11 mouse cellular contexts compared by ENCODE assay signal in the genomic region with DNA sequence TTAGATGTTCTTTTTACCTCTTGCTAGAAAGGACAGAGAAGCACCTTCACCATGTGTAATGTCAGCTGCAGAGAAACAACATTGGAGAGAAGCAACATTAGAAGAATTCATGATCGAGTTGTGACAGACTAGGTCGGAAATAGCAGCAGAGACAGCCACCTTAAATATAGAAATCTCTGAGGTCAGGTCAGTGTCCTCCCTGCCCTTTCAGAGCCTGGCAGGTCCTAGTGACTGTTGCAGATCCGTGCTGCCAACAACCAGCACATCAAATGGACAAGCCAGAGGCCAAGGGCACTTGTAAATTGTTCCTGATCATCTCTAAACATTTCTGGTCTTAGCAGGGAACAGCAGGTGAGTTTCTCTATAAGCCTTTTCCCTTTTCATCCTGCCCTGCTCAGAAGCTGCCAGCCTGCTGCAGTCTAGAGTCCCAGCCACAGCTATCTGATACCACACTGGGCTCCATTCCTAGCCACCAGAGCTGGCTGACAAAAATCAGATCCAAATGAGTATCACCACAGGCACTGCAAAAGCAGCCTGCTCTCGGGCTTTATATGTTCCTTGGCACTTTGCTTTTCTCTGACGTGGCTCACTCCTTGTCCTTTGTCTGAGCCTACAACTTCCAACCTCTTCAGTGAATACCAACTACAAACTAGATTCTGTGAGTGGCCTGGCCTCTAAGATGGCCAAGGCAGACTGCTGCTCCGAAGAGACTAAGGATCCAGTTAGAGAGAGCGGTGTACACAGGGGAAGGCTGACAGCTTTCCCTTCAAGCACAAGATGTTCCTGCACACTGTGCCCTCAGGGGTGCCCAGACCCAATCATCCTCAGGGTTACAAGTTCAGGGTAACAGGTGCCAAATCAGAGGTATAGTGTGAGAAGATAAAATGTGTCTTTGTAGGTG.
A peak's percentile ranks its signal among the peaks of the same experiment; 100 is the strongest.
DNase-seq lines count a peak whose midpoint lies in the region; ATAC-seq and TF ChIP-seq lines count a peak whose summit lies in the region.
"Had no signal": no experiment of that assay in that cellular context is flagged by ENCODE, and none has a peak within 500 bp of the region (broad histone marks: within the 10 kb centered on the region; RNA-seq: fewer than 3 reads in every experiment).

No protein-coding gene starts in this region.

- WGBS in midbrain, embryonic 12.5 days = 47% methylated on average over 7 of the region's 7 CpGs

- no peak overlapping the region for H3K4me2 ChIP-seq in midbrain, embryonic 12.5 days (replicated peaks)

- H3K9me3 ChIP-seq in midbrain, embryonic 12.5 days = no peaks in the 10 kb centered on the region

- no peaks in the 10 kb centered on the region; the same call in 1 of the 2 replicates for H3K27me3 ChIP-seq in midbrain, embryonic 12.5 days

- intact Hi-C loops in heart, postnatal 25 days (cut with DNase I) = no loop called here
- intact Hi-C loops in gastrocnemius, postnatal 14 days (cut with DNase I; ENCODE audit: low total_unique reads) = no loop called here

- ATAC-seq in midbrain, embryonic 12.5 days (ENCODE audit: low FRiP score, low read depth) = peak; percentile 50

- no peak overlapping the region for H3K9ac ChIP-seq in midbrain, embryonic 12.5 days (replicated peaks)
- H3K9ac ChIP-seq: liver, embryonic 14.5 days had no signal

- H3K4me1 ChIP-seq in midbrain, embryonic 12.5 days = peaks cover 14% of the 10 kb centered on the region

- peak; percentile 92 for DNase-seq in heart, adult 11 months
- DNase-seq in heart, postnatal 25 days (ENCODE audit: low spot score) = no peak
- peak; percentile 55 for DNase-seq in brain, embryonic 14.5 days (ENCODE audit: low read depth)
- peak; percentile 50 for DNase-seq in gastrocnemius, postnatal 14 days
- DNase-seq in urinary bladder, postnatal 25 days (ENCODE audit: low spot score) = no peak
- no peak for DNase-seq in ovary, postnatal 14 days (ENCODE audit: low spot score)
- DNase-seq in cerebellum, postnatal 14 days = no peak
- DNase-seq: kidney, postnatal 10 days had no signal

- H3K27ac ChIP-seq in midbrain, embryonic 12.5 days (replicated peaks) = 0 out of 2 replicates have a peak overlapping the region, but pooled peaks have one; percentile 3
- H3K27ac ChIP-seq: liver, embryonic 14.5 days had no signal

- H3K36me3 ChIP-seq in midbrain, embryonic 12.5 days = no peaks in the 10 kb centered on the region

- TF ChIP-seq CTCF in brain, embryonic 14.5 days (IDR thresholded peaks at IDR 0.05; ENCODE audit: borderline replicate concordance, extremely low read depth, insufficient read depth, insufficient read length) = no peak

- no peak overlapping the region for H3K4me3 ChIP-seq in midbrain, embryonic 12.5 days
- H3K4me3 ChIP-seq: myocyte had no signal

- no peak for TF ChIP-seq POLR2A in brain, embryonic 14.5 days (IDR thresholded peaks at IDR 0.05; ENCODE audit: borderline replicate concordance, extremely low read depth, insufficient read depth, insufficient read length, poor library complexity, severe bottlenecking)

Comparison
In these comparisons a context has a peak if more than half of its experiments do, and no peak if none do; other contexts are left out.
1. DNase-seq: peak in heart, adult 11 months (single experiment), brain, embryonic 14.5 days (single experiment) and gastrocnemius, postnatal 14 days (single experiment); none in heart, postnatal 25 days (single experiment), urinary bladder, postnatal 25 days (single experiment), ovary, postnatal 14 days (single experiment) and cerebellum, postnatal 14 days (0 of 2).